Mouse (Mus musculus) megakaryocyte progenitor cell, adult 5-6 weeks (primary cell): ENCODE measurements at regions not wholly inside any gene's neighbourhood (a gene's known extent, or its start where the extent isn't known, plus 50 kb on each side); places are given as distances from the start of the nearest gene placed in this dataset.

Experiments
- ATAC-seq: replicated peaks from 2 replicates; pipeline ENCODE4 v1.8.0; 2016; ENCODE audit warnings: mild to moderate bottlenecking, moderate TSS enrichment, inconsistent platforms; ENCODE audit not compliant: poor library complexity

DNA sequence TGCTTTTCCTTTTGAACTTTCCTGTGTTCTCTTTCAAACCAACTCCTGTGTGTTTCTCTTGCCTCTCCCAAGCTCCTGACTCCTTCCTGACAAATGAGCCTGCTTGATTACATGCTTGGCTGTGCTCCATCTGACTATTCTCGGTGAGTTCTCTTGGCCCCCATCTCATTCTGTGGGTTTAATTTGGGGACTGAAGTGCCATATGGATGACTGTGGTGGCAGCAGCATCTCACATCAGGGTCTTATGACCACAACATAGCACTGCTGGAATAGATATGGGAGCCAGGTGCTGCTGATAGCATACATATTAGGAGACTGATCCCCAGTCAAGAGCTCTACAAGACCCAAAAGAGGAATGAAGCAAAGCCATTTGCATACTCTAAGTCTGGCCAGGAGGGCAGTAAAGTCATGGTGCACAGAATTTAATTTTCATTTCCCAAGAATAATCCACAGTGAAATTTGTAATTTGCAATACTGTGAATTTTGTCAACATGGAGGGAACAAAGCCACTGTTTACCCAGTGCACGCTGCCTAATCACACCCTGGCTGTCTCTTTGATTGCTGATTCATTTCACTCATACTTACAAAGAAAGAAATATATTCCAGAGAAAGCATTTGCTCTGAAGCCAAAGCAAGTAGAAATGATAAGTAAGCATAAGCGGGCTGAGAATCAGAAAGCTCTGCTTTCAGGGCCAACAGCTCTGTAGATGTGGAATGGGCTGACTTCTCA, 1478.4 kb upstream of the Gm7489 start:
- no peak for ATAC-seq

GRCm38 (mm10) chr15:52412869-52413771, 1471.6 kb upstream of the Gm7489 start:
- no peak for ATAC-seq

DNA sequence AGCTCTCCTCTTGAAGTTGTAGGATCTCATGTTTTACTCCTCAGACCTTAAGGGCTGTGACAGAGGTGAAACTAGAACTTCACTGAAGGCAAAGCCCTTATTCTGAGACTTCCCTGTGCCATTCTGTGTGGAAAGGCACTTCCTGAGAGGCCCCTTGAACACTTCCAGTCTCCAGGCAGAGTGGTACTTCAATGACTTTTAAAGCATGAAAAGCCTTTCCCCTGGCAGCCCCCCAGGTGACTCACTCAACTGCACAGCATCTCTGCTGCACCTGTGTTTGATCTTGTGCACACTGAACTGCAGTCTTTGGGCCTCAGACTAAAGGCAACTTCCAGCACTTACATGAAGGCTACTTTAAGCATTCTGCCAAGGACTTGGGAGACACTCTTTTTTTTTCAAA, 1458.7 kb upstream of the Gm7489 start:
- ATAC-seq = no peak

GRCm38 (mm10) chr15:52430491-52431158, 1454.1 kb upstream of the Gm7489 start:
- no peak for ATAC-seq

- no peak for ATAC-seq
Measured at GRCm38 (mm10) chr15:52433639-52434038, 1451.1 kb upstream of the Gm7489 start.

DNA sequence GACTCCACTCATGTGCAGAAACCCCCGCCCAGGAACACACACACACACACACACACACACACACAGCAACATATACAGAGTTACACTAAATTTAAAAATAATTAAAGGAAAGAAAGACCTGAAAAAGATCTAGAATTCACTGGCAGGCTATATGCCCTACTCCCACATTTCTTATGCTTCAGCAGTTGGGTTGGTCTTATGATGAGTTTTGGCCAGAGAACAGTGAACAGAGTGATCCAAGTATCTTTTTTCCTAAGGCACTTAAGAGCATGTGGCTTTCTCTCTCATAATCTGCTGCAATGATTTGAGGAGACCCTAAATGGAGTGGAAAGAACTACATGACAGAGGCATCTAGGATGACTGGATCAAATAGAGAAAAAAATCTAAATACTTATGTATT, 1446.3 kb upstream of the Gm7489 start:
- ATAC-seq = no peak

- peak; percentile 100 for ATAC-seq
Measured at GRCm38 (mm10) chr15:52458782-52459181, 1425.9 kb upstream of the Gm7489 start.

DNA sequence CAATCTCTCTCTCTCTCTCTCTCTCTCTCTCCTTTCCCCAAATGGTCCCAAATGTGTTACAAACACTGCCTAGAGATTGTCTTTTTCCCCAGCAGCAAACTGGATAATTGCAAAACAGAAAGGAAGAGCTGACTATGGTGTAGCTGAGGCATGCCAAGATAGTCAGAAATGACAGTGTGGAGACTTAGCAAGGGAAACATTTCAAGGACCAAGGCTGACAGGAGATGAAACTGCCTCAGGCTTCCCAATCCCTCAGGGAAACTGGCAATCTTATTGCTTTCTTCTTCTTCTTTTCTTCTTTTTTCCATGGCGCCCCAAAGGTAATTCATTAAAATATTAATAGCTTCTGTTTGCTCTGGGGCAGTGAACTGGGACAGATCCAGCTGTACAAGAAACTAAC, 1425.4 kb upstream of the Gm7489 start:
- no peak for ATAC-seq

- ATAC-seq = no peak
Measured at GRCm38 (mm10) chr15:52464226-52465138, 1420.2 kb upstream of the Gm7489 start.

DNA sequence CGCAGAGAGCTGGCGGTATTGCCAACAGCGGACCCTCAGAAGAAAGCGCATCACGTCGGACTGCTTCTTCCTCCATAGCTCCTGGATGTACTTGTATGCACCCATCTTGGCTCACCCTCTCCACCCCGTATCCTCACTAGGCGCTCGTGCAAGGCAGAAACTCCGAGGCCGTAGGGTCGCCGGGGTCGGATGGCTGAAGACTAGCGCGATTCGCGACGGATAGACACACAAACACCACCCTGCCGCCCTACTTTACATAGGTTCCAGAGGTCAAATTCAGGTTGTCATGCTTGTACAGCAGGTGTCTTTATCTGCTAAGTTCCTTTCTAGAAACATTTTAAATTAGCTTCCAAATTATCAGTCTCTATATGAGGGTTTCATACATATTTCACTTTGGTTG, 1406.6 kb upstream of the Gm7489 start:
- peak; percentile 44; the same call in 1 of the 2 replicates for ATAC-seq

DNA sequence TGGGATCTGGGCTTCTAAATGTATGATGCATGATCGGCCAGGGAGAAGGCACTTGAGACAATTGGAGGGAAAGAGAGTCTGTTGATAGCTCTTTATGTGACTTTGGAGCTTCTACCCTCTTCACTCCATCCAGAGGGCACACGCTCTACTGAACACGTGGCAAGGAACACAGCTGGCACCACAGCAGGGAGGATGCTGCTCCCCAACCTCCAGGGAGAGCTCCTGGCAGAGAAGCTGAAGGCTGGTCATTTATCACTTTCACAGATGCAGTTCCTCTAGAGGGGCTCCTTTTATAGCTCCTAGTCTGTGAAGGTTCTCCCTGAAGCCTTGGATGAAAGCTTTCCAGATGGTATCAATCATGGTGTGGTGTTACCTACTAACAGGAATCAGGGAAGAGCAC, 1403.9 kb upstream of the Gm7489 start:
- ATAC-seq = no peak

DNA sequence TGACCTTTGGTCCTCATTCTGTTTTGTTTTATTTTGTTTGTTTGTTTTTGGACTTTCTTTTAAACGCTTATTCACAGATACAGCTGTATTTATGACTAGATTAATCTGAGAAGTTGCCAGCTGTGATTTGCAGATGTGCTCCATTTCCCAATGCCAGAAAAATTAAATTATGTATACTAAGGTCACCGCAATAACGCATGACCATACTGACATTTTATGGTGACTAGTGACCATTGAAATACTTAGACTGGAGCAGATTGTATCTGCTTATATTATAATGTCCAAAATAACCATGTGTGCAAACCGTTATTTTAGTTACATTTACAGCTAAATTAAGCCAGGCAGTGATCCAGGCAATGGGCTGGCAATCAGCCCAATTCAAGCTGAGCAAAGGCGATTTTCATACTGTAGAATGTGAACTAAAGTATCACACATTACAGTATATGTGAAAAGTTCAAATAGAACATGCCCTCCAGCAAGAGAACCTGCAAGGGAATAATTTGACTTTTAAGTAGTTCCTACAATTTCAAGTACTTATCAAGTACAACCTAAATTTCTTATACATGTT, 1401.0 kb upstream of the Gm7489 start:
- ATAC-seq = no peak

- ATAC-seq = no peak
Measured at GRCm38 (mm10) chr15:52484276-52484675, 1400.4 kb upstream of the Gm7489 start.

GRCm38 (mm10) chr15:52505278-52505831, 1379.4 kb upstream of the Gm7489 start:
- peak; percentile 60 for ATAC-seq

DNA sequence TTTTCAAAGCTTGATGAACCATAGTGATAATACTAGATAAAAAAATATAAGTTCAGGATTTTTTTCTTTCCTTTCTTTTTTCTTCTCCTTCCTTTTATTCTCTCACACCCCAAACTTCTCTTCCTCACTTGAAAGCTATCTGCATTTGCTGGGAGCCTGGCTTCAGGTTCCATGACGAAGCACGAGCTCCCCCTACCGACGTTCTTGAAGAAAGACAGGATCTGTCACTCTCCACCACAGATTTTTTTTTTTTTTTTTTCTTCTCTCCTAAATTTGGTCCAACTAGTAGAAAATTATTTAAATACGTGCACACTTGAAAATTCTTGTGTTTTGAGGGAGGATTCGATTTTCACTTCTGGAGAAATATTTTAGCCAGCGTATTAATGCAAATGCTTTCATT, 1377.8 kb upstream of the Gm7489 start:
- peak; percentile 72 for ATAC-seq

DNA sequence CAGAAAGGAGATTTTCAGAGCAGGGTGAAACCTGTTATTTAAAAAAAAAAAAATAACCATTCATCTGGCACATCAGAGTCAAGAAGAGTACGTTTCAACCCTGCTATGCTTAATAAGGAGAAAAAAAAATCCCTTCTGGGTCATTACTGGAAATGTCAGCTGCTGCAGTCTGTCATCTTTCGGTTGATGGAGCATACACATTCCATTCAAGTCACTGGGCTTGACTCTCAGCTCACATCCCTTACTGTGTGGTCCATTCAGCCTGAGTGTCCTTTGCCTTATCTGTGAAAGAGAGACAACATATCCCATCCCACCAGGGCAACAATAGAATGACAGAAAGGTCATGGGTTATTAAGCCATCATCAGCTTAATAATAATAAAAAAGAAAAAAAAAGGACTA, 1376.1 kb upstream of the Gm7489 start:
- ATAC-seq = no peak

- peak; percentile 94 for ATAC-seq
Measured at GRCm38 (mm10) chr15:52510137-52510536, 1374.6 kb upstream of the Gm7489 start.

DNA sequence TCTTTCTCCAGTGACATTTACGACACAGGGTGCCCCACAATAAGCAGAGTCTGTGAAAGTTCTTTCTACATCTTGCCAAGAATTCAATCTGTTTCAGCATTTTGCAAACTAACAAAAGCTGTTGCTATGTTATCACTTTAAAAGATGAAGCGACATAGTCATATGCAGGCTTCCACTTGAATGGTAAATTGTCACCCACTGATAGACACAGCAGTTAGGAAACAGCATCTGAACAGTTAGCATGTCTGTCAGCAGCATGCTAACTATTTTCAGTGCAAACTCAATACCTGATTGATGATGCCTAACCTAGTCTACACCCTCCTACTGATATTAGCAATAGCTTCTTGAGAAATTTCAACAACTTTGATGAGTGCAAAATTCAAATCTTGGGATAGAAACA, 1348.1 kb upstream of the Gm7489 start:
- no peak for ATAC-seq

- ATAC-seq = no peak
Measured at GRCm38 (mm10) chr15:52558682-52559081, 1326.0 kb upstream of the Gm7489 start.

DNA sequence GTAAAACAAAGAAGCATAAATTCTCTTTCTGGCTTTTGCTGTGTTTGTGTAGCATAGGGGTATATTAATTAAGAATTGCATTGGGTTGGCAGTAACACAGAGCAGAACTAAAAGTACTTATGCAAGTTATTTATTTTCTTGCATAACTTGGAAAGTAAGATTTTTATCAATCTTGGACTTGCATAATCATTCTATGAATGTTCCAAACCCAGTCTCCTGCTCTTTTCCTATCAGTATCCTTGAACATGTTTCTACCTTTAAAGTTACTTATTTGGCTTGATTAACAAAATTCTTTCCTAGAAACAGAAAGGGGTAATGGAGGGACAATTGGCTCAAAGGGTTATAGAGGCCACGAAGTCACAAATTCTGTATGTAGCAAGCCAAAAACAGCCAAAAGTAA, 1320.6 kb upstream of the Gm7489 start:
- no peak for ATAC-seq
